Mouse (Mus musculus): ENCODE measurements around the gene Klri1. TPM values are rescaled to one million over a fixed set of nuclear protein-coding genes. Genes with fewer than 3 reads are reported as not detected.
"Not testable (repeated sequence)": the region's sequence is repeated elsewhere in the genome, so short reads cannot be mapped to it uniquely, and the experiment has no call there.

Gene Klri1
- polyA plus RNA-seq, 1 experiment from 2014 or later = not detected

DNA sequence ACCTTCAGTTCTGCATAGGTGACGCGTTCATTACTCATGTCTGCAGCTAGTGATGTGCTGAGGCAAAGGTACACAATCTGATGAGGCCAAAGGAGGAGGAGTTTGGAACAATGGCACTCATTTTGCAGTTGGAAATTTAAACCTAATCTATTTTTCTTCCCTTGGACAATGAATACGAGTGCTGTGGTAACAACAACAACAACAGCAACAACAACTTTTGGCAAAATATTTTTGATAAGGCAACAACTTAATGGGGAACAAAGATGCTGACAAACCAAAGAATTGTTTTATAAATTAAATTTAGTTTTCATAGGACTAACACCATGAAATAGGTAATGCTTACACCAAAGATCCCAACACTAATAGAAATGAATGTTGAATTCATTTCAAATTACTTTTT is 38.1 kb downstream of the Klri1 start, which contains the start of gene Klrc1:
Klrc1 (minus strand) TSS at position 101 of the 400 bp plus-strand sequence.
- H3K36me3 ChIP-seq = no peaks in the 10 kb centered on the region
- peaks cover 1% of the 10 kb centered on the region; the same call in 1 of the 2 replicates for H3K9me3 ChIP-seq
- H3K27ac ChIP-seq (replicated peaks) = no peak within 1 kb of the TSS
- no peaks in the 10 kb centered on the region for H3K27me3 ChIP-seq (replicated peaks)
- ATAC-seq (ENCODE audit: extremely low read depth, insufficient number of reproducible peaks, low FRiP score, low TSS enrichment) = no peak
- no peak within 1 kb of the TSS for H3K4me2 ChIP-seq
- WGBS = 73% methylated on average over 3 of the region's 3 CpGs
- H3K4me1 ChIP-seq = no peaks in the 10 kb centered on the region
- H3K9ac ChIP-seq = no peak within 1 kb of the TSS
- no peak within 1 kb of the TSS for H3K4me3 ChIP-seq

DNA sequence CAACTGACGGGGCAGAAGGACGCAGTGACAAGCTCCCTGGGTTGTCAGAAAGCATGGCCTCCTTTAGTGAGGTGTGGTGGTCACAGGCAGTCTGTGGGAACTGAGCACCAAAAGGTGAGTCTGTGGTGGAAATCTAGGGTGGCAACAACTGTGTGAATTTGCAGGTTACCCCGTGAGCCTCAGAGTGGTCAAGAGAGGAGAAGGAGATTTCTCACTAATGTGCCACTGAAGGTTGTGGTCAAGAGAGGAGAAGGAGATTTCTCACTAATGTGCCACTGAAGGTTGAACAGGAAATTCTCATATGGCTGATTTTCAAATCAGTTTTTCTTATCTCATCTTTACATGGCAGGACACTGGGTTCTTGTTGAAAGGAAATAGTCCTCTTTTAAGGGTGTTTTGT is 55.6 kb downstream of the Klri1 start:
- not testable (repeated sequence) for H3K9me3 ChIP-seq; H3K9ac ChIP-seq; H3K4me2 ChIP-seq; H3K4me1 ChIP-seq; H3K27me3 ChIP-seq (replicated peaks); H3K27ac ChIP-seq (replicated peaks); ATAC-seq (ENCODE audit: extremely low read depth, insufficient number of reproducible peaks, low FRiP score, low TSS enrichment); H3K36me3 ChIP-seq; H3K4me3 ChIP-seq
- no CpG with 5 or more reads among the region's 3 CpGs for WGBS

DNA sequence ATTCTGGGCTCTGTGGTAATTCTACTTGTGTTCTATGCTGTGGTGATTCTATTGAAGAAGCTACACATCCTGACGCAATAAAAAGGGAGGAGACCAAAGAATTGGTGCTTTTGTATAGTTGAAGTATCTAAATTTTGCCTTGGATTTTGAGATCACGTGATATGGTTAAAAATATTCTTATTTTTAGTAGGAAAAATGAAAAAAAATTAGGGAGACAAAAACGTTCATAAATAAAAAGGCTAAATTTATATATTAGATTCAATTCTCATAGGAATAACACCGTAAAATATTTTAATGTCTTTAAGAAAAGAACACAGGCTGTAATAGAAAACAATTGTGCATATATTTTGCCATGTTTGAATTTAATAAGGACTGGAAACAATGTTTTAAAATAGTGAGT is 56.3 kb downstream of the Klri1 start, which contains the start of gene Klrc2:
Klrc2 (minus strand) TSS at position 101 of the 400 bp plus-strand sequence.
- 63% methylated on average over 4 of the region's 4 CpGs for WGBS
- H3K27me3 ChIP-seq (replicated peaks); H3K9ac ChIP-seq; H3K27ac ChIP-seq (replicated peaks); H3K4me1 ChIP-seq; ATAC-seq (ENCODE audit: extremely low read depth, insufficient number of reproducible peaks, low FRiP score, low TSS enrichment); H3K4me2 ChIP-seq; H3K4me3 ChIP-seq; H3K9me3 ChIP-seq; H3K36me3 ChIP-seq: not testable (repeated sequence)

Small RNA genes lying within 50 kb of the gene (microRNA-seq; reads per million reads assigned to microRNA genes)
- not detected for gene Mir680-1

Other genes with a start within 250 kb of the Klri1 start
- 0.29 and 0.48 TPM in 2 replicates for gene Olr1, start 210.0 kb downstream of the Klri1 start, polyA plus RNA-seq (2015; fragmentation: Nextera tagmentation; extraction: Ambion mirVana)
- gene Tmem52b, start 204.6 kb downstream of the Klri1 start, polyA plus RNA-seq (2015; fragmentation: Nextera tagmentation; extraction: Ambion mirVana) = 0.12 TPM in 1 of 2 replicates, not detected in the other
- 40.3 and 41.3 TPM in 2 replicates for gene Gabarapl1, start 184.0 kb downstream of the Klri1 start, polyA plus RNA-seq (2015; fragmentation: Nextera tagmentation; extraction: Ambion mirVana)
- not detected in 2 replicates for gene Klre1, start 139.2 kb downstream of the Klri1 start, polyA plus RNA-seq (2015; fragmentation: Nextera tagmentation; extraction: Ambion mirVana)
- gene Klrd1, start 125.3 kb downstream of the Klri1 start, polyA plus RNA-seq (2015; fragmentation: Nextera tagmentation; extraction: Ambion mirVana) = not detected in 2 replicates
- 0.04 TPM in 1 of 2 replicates, not detected in the other for gene Klrk1, start 93.3 kb downstream of the Klri1 start, polyA plus RNA-seq (2015; fragmentation: Nextera tagmentation; extraction: Ambion mirVana)
- not detected in 2 replicates for gene Klrc3, start 73.8 kb downstream of the Klri1 start, polyA plus RNA-seq (2015; fragmentation: Nextera tagmentation; extraction: Ambion mirVana)
- not detected in 2 replicates for gene Klrc2, start 56.4 kb downstream of the Klri1 start, polyA plus RNA-seq (2015; fragmentation: Nextera tagmentation; extraction: Ambion mirVana)
- gene Klrc1, start 38.2 kb downstream of the Klri1 start, polyA plus RNA-seq (2015; fragmentation: Nextera tagmentation; extraction: Ambion mirVana) = not detected in 2 replicates
- gene Klri2, start 23.4 kb upstream of the Klri1 start, polyA plus RNA-seq (2015; fragmentation: Nextera tagmentation; extraction: Ambion mirVana) = not detected in 2 replicates
- not detected in 2 replicates for gene Gm156, start 67.1 kb upstream of the Klri1 start, polyA plus RNA-seq (2015; fragmentation: Nextera tagmentation; extraction: Ambion mirVana)
- gene Gm17631, start 145.5 kb upstream of the Klri1 start, polyA plus RNA-seq (2015; fragmentation: Nextera tagmentation; extraction: Ambion mirVana) = not detected in 2 replicates
- gene Klra17, start 159.5 kb upstream of the Klri1 start, polyA plus RNA-seq (2015; fragmentation: Nextera tagmentation; extraction: Ambion mirVana) = not detected in 2 replicates
- not detected in 2 replicates for gene Klra5, start 200.5 kb upstream of the Klri1 start, polyA plus RNA-seq (2015; fragmentation: Nextera tagmentation; extraction: Ambion mirVana)